Mouse (Mus musculus) urinary bladder, postnatal 25 days (tissue): ENCODE results near the gene Tspan32.

Source experiments
- DNase-seq: peaks from one replicate; pipeline ENCODE4 v3.0.0; 2022; ENCODE audit warnings: low spot score

Gene Tspan32

DNA sequence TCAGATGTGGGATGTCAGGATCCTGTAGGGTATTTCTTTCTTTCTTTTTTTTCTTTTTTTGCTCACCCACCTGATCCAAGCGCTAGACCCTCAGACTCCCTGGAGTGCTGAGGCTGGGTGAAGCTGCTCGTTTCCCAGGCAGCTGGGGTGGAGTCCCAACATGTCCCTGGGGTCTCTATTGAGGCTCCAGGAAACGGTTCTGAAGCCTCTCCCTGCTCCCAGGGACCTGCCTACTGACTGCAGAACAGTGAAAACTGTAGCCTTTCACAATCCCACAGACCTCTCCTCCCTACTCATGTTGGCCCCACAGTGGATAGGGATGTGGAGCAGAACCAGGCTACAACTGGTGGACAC lies 49.7 kb downstream of the Tspan32 start:
- no peak for DNase-seq

- no peak for DNase-seq
Measured at GRCm38 (mm10) chr7:143055001-143055400, 50.2 kb downstream of the Tspan32 start.

- no peak for DNase-seq
Measured at GRCm38 (mm10) chr7:143055499-143056186, 50.8 kb downstream of the Tspan32 start.

DNA sequence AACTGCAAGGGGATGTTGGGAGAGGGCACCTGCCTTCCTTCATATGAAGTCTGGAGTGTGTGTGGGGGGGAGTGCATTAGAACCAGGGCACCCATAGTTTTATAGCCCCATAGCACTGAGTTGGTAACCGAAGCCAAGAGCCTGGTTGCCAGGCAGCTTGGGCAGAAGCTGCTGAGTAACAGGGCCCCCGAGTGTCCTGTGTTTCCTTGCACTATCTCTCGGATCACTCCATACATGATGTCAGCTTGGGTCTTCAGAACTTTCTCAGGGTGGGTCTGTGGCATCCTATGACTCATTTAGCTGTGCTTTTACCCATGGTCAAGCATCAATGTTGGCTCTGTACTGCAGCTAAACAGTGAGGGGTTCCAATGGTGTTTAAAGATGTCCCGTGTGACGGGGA lies 52.2 kb downstream of the Tspan32 start:
- no peak for DNase-seq

- no peak for DNase-seq
Measured at GRCm38 (mm10) chr7:143057667-143058220, 52.9 kb downstream of the Tspan32 start.

DNA sequence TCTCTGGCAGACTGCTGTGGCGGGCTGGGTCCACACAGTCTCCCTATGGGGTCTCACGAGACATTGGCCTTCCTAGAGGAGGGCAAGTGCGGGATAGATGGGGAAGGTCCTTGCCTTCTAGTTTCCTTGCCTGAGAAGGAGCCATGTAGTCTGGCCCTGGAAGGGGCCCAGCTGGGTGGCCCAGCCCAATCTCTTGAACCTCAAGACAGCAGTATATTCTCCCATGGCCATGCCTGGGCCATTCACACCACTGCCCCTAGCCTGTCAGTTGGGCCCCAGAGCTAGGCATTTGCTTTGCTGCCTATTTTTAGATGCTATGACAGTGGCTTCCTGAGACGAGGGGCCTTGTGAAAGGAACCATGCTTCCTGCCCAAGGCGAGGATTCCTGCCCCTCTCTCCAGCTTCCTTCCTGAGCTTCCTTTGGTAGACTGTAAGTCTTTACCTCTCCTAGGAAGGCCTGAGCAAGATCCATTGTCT lies 53.4 kb downstream of the Tspan32 start:
- DNase-seq: no peak

GRCm38 (mm10) chr7:143059202-143059870 lies 54.5 kb downstream of the Tspan32 start:
- no peak for DNase-seq

GRCm38 (mm10) chr7:143062704-143063103 lies 57.9 kb downstream of the Tspan32 start:
- no peak for DNase-seq

DNA sequence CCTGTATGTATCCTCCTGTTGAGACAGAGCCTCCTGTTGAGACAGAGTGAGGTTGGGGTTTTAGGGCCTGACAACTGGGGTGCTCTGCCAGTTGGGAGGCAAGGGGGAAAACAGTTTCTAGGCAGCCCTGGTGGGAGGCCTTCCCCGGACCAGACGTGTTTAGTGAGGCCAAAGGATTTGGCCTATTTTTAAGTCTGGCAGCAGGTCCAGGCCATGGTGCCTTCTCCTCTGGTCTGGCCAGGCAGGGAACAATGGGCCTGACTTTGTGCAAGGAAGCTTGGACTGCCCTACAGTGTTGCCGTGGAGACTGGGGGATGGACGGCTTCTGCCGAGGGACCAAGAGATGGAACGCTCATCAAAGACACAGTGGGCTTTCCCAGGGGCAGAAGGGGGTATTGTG lies 59.4 kb downstream of the Tspan32 start:
- no peak for DNase-seq

- no peak for DNase-seq
Measured at GRCm38 (mm10) chr7:143065692-143066091, 60.8 kb downstream of the Tspan32 start.

DNA sequence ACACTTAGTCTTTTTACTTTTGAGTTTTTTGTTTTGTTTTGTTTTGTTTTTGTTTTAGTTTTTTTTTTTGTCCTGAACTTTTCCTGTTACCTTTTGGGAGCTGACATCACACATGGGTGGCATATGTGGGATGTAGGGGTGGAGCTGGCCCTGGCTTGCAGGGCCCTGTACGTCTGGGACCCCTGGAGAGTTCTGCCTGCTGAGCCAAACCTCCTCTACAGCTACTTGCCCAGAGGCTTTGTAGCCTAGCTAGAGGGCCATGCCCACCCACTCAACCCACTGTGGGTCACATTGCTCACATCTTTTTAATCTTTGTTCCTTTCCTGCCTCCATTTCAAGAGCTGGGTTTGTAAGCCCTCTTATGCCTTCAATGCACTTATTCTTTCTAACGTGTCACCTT lies 62.6 kb downstream of the Tspan32 start:
- no peak for DNase-seq

DNA sequence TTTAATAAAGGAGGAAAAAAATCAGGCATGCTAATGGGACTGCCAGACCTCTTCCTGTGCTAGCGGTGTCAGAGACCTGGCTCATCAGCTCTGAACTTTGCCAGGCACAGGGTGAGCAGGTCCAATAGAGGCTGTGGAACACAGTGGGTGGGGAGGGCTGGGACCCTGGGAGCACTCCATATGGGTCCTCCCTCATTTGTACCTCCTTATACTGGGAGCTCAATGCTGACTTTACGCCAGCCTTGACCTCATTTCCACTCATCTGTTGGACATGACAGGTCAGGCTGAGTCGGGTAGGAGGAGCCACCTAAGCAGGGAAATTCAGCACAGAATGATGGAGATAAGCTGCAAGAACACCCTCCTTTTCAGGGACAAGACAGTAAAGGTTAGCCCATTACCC lies 63.1 kb downstream of the Tspan32 start:
- no peak for DNase-seq

DNA sequence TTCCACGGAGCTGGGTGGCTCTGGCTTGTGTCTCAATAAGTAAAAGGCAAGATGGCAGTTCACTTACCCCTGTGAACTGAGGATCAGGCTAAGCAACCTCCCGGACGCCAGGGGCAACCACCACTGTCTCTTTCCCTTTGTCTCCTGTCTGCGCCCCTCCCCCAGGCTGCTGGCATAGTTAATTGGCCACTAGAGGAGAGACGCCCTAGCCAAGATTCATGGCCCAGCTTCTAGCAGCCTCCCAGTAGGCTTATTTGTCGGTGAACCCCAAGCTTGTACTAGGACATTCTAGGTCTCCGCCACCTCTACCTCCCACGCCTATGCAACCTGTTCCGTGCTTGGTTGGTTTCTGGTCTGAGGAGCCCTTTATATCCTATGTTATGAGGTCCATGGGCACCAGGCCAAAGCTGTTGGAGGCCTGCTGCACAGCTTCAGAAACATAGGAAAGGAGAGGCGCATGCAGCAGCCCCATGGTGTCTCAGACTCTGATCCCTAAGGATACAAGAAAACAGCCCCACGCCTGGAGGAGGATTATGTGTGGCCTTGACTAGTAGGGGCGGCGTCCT lies 63.6 kb downstream of the Tspan32 start:
- peak; percentile 25 for DNase-seq

GRCm38 (mm10) chr7:143068882-143069591 lies 64.2 kb downstream of the Tspan32 start, which contains the start of gene Tssc4:
TSS of gene Tssc4 (plus strand) at chr7:143069249.
- DNase-seq: peak; percentile 89
